Mouse (Mus musculus): Measurements from ENCODE around the gene Aph1a. TPM values are rescaled to one million over a fixed set of nuclear protein-coding genes. Genes with fewer than 3 reads are reported as not detected.
"Not testable (repeated sequence)": the region's sequence is repeated elsewhere in the genome, so short reads cannot be mapped to it uniquely, and the experiment has no call there.

The Aph1a gene
- 70.9 and 85.9 TPM in 2 replicates for total RNA-seq (2012; rRNA removed)

DNA sequence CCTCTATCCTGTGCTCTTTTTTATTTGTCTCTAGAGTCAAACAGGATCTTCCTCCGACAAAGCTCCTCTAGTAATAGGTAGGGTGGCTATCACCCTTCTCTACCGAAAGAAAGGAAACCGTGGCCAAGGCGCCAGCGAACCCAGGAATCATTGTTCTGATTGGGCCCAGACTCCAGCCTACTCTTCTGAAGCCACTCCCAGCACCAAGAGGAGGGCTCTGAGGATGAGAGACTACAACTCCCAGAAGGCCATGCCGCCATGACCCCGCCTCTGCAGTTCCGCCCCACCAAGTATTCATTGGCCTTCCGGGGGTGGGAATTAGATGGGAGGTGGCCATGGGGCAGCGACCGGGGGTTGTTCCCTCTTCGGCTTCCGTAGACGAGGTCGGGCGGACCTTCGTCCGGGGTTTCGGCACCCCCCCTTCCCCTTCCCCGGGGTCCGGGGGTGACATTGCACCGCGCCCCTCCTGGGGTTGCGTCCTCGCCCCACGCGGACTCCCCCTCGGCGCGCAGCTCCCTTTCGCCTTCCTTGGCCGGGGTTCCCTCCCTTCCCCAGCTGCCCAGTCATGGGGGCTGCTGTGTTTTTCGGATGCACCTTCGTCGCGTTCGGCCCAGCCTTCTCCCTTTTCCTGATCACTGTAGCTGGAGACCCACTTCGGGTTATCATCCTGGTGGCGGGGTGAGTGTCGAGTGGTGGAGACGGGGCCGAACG lies at the start of gene Aph1a:
Aph1a (plus strand) TSS at position 364 of the 711 bp plus-strand sequence.
- in situ Hi-C loops (cut with MboI; ENCODE audit: low sequenced_read_pairs in 2 of 2, unreplicated experiment in 2 of 2); H3K9me3 ChIP-seq (ENCODE audit: control insufficient read depth, insufficient read depth, low read depth, low read length); H3K27ac ChIP-seq (ENCODE audit: insufficient read depth, low read depth, low read length, poor library complexity, severe bottlenecking); H3K36me3 ChIP-seq (ENCODE audit: control insufficient read depth, insufficient read depth, low read length, poor library complexity, severe bottlenecking): not testable (repeated sequence)
- Histone ChIP-seq H3K9ac (ENCODE audit: insufficient read depth, low read depth, low read length, poor library complexity, severe bottlenecking) (peak within 1 kb of the TSS; percentile 93), H3K4me3 (ENCODE audit: insufficient read depth in 1 of 2, low read depth in 1 of 2, low read length in 2 of 2, poor library complexity in 1 of 2, severe bottlenecking in 1 of 2) (peak within 1 kb of the TSS; percentile 94 to 95), H3K4me1 (ENCODE audit: control insufficient read depth in 2 of 2, insufficient read depth in 2 of 2, low read length in 2 of 2, poor library complexity in 1 of 2) (peaks cover 12 to 14% of the 10 kb centered on the region in 2 experiments)
- TF ChIP-seq HCFC1 (IDR thresholded peaks at IDR 0.05; ENCODE audit: borderline replicate concordance, insufficient read depth, low read length): peak; percentile 94
- peak; percentile 95 for DNase-seq (ENCODE audit: low read depth, low spot score)

DNA sequence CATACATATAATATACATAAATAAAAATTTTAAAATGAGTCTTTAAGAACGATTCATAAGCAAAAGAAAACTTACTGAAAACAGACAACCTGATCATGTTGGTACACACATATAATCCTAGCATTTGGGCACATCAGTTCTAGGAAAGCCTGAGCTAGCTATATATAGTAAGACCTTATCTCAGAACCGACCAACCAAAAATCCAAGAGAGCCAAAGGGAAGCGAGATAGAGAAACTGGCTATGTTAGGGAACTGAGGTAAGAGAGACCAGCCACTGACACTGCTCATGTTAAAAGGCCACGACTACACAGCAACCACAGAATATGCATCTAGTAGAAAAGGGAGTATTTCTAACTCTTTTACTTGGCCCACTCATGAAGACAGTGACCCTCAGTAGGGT lies 43.2 kb upstream of the Aph1a start:
- no peak for TF ChIP-seq ZC3H11A (IDR thresholded peaks at IDR 0.05; ENCODE audit: borderline replicate concordance, low read depth, low read length)
- TF ChIP-seq ZNF384 (IDR thresholded peaks at IDR 0.05; ENCODE audit: low read depth, low read length): no peak
- no peak for TF ChIP-seq HCFC1 (IDR thresholded peaks at IDR 0.05; ENCODE audit: borderline replicate concordance, insufficient read depth, low read length)
- TF ChIP-seq CHD2 (IDR thresholded peaks at IDR 0.05; ENCODE audit: low read depth, low read length): no peak
- no peak for TF ChIP-seq MAFK (IDR thresholded peaks at IDR 0.05; ENCODE audit: insufficient read depth, low read depth, low read length)
- no peaks in the 10 kb centered on the region for H3K9me3 ChIP-seq (ENCODE audit: control insufficient read depth, insufficient read depth, low read depth, low read length)
- no peak overlapping the region for H3K9ac ChIP-seq (ENCODE audit: insufficient read depth, low read depth, low read length, poor library complexity, severe bottlenecking)
- no peak overlapping the region for H3K27ac ChIP-seq (ENCODE audit: insufficient read depth, low read depth, low read length, poor library complexity, severe bottlenecking)
- no peak for DNase-seq (ENCODE audit: low read depth, low spot score)
- in situ Hi-C loops (cut with MboI; ENCODE audit: low sequenced_read_pairs in 2 of 2, unreplicated experiment in 2 of 2): no loop called here
- peaks cover 46% of the 10 kb centered on the region for H3K36me3 ChIP-seq (ENCODE audit: control insufficient read depth, insufficient read depth, low read length, poor library complexity, severe bottlenecking)
- no peak overlapping the region for H3K4me3 ChIP-seq (ENCODE audit: insufficient read depth in 1 of 2, low read depth in 1 of 2, low read length in 2 of 2, poor library complexity in 1 of 2, severe bottlenecking in 1 of 2)
- no peaks in the 10 kb centered on the region for H3K4me1 ChIP-seq (ENCODE audit: control insufficient read depth in 2 of 2, insufficient read depth in 2 of 2, low read length in 2 of 2, poor library complexity in 1 of 2)

DNA sequence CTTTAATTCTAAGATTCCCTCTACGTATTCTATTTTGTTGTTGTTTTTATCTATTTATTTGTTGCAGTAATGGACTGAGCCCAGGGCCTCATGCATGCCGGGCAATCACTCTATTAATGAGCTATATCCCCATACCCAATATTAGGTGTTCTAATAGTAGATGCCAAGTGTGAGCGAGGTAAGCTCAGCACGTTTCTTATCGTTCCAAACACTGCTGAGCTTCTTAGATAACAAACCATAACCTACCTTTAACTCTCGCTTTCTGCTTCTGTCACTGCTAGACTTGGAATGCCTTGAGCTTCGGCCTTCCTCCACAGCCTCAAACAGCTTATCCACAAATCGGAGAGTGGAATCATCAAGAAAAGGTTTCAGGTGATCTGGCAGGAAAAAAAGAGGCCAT lies 42.5 kb upstream of the Aph1a start:
- H3K4me1 ChIP-seq (ENCODE audit: control insufficient read depth in 2 of 2, insufficient read depth in 2 of 2, low read length in 2 of 2, poor library complexity in 1 of 2): no peaks in the 10 kb centered on the region
- DNase-seq (ENCODE audit: low read depth, low spot score): no peak
- H3K9me3 ChIP-seq (ENCODE audit: control insufficient read depth, insufficient read depth, low read depth, low read length): no peaks in the 10 kb centered on the region
- TF ChIP-seq ZC3H11A (IDR thresholded peaks at IDR 0.05; ENCODE audit: borderline replicate concordance, low read depth, low read length) (no peak), MAFK (IDR thresholded peaks at IDR 0.05; ENCODE audit: insufficient read depth, low read depth, low read length) (no peak), HCFC1 (IDR thresholded peaks at IDR 0.05; ENCODE audit: borderline replicate concordance, insufficient read depth, low read length) (no peak), ZNF384 (IDR thresholded peaks at IDR 0.05; ENCODE audit: low read depth, low read length) (no peak), CHD2 (IDR thresholded peaks at IDR 0.05; ENCODE audit: low read depth, low read length) (no peak)
- no peak overlapping the region for H3K27ac ChIP-seq (ENCODE audit: insufficient read depth, low read depth, low read length, poor library complexity, severe bottlenecking)
- in situ Hi-C loops (cut with MboI; ENCODE audit: low sequenced_read_pairs in 2 of 2, unreplicated experiment in 2 of 2): no loop called here
- no peak overlapping the region for H3K9ac ChIP-seq (ENCODE audit: insufficient read depth, low read depth, low read length, poor library complexity, severe bottlenecking)
- no peak overlapping the region for H3K4me3 ChIP-seq (ENCODE audit: insufficient read depth in 1 of 2, low read depth in 1 of 2, low read length in 2 of 2, poor library complexity in 1 of 2, severe bottlenecking in 1 of 2)
- H3K36me3 ChIP-seq (ENCODE audit: control insufficient read depth, insufficient read depth, low read length, poor library complexity, severe bottlenecking): peaks cover 40% of the 10 kb centered on the region

DNA sequence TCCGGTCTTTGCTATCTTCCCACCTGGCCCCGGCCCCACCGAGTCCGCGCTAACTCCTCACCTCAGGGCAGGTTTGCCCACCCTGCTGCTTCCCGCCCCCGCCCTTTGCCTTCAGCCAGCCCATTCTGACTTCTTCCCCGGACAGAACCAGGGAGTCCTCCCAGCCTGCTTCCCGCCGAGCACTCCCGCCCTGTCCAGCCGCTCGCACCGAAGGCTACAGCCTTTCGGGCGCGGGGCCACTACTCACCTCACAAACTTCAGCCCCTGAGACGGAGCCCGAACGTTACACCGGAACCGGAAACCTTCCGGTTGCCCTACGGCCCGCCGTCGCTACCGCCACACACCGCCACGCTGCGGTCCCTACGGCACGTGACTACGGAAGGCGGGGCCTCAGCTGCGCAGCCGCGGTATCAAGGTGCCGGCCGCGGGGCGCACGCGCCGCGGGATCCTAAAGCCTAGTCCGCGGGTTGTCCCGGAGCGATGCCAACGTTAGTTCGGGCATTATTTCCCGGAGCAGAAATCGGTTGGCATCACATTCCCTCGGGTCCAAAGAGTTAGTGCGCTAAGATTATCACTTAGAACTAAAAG lies 38.2 kb upstream of the Aph1a start, which contains the start of gene Prpf3:
Prpf3 (minus strand) TSS at position 384 of the 588 bp plus-strand sequence.
- Histone ChIP-seq H3K4me3 (ENCODE audit: insufficient read depth in 1 of 2, low read depth in 1 of 2, low read length in 2 of 2, poor library complexity in 1 of 2, severe bottlenecking in 1 of 2) (peak within 1 kb of the TSS; percentile 76 to 97), H3K9ac (ENCODE audit: insufficient read depth, low read depth, low read length, poor library complexity, severe bottlenecking) (peak within 1 kb of the TSS; percentile 87), H3K4me1 (ENCODE audit: control insufficient read depth in 2 of 2, insufficient read depth in 2 of 2, low read length in 2 of 2, poor library complexity in 1 of 2) (peaks cover 0 to 2% of the 10 kb centered on the region in 2 experiments; a peak in 1 of 4 replicates), H3K9me3 (ENCODE audit: control insufficient read depth, insufficient read depth, low read depth, low read length) (no peaks in the 10 kb centered on the region), H3K36me3 (ENCODE audit: control insufficient read depth, insufficient read depth, low read length, poor library complexity, severe bottlenecking) (peaks cover 17% of the 10 kb centered on the region), H3K27ac (ENCODE audit: insufficient read depth, low read depth, low read length, poor library complexity, severe bottlenecking) (peak within 1 kb of the TSS; percentile 68)
- peak; percentile 78 for DNase-seq (ENCODE audit: low read depth, low spot score)
- in situ Hi-C loops (cut with MboI; ENCODE audit: low sequenced_read_pairs in 2 of 2, unreplicated experiment in 2 of 2): no loop called here
- TF ChIP-seq MAFK (IDR thresholded peaks at IDR 0.05; ENCODE audit: insufficient read depth, low read depth, low read length) (no peak), ZNF384 (IDR thresholded peaks at IDR 0.05; ENCODE audit: low read depth, low read length) (peak; percentile 72; the same call in 1 of the 2 replicates), CHD2 (IDR thresholded peaks at IDR 0.05; ENCODE audit: low read depth, low read length) (no peak), ZC3H11A (IDR thresholded peaks at IDR 0.05; ENCODE audit: borderline replicate concordance, low read depth, low read length) (no peak), HCFC1 (IDR thresholded peaks at IDR 0.05; ENCODE audit: borderline replicate concordance, insufficient read depth, low read length) (peak; percentile 82)

All from ES-E14 (cell line).